Mouse (Mus musculus) lung, adult 2 months (tissue): ENCODE measurements around the gene Tmem229b. TPM values are rescaled to one million over a fixed set of nuclear protein-coding genes. Genes with fewer than 3 reads are reported as not detected.
"Not testable (repeated sequence)": the region's sequence is repeated elsewhere in the genome, so short reads cannot be mapped to it uniquely, and the experiment has no call there.

ENCODE experiments used
- DNase-seq: peaks from one replicate; pipeline ENCODE4 v3.0.0; 2022
- H3K4me1 ChIP-seq: fragments of 200-500 bp; 2 replicates; pipeline ENCODE4 v1.6.1; 2011; ENCODE audit warnings: low read length; ENCODE audit not compliant: control insufficient read depth, insufficient read depth
- H3K4me3 ChIP-seq: fragments of 200-500 bp; replicated peaks from 2 replicates; pipeline ENCODE3; 2011; ENCODE audit warnings: low read depth, mild to moderate bottlenecking, control low read depth, low read length; ENCODE audit errors: extremely low read depth
- CTCF ChIP-seq: fragments of 200-500 bp; IDR thresholded peaks from 2 replicates; pipeline ENCODE4 v1.5.1; 2011; ENCODE audit warnings: mild to moderate bottlenecking, low read length, control low read depth; ENCODE audit not compliant: insufficient read depth
- POLR2A ChIP-seq: fragments of 200-500 bp; IDR thresholded peaks from 2 replicates; pipeline ENCODE4 v1.6.1; 2011; ENCODE audit warnings: low read depth, mild to moderate bottlenecking, control low read depth, low read length, borderline replicate concordance; ENCODE audit errors: extremely low read depth
- WGBS: fragments of 180-500 bp; shearing (Covaris S2); methylation state at CpG from one replicate; pipeline ENCODE4 v1.1.7; 2018; 5-methylcytosine and 5-hydroxymethylcytosine counted together
- polyA plus RNA-seq: library from polyadenylated mRNA; depleted of rRNA; stranded (reverse); fragments of >200 nt; gene quantifications from 2 replicates; pipeline ENCODE4 v1.2.3, GENCODE M21; 2012

The Tmem229b gene
- polyA plus RNA-seq, 1 experiment, result 18.6 TPM

GRCm38 (mm10) chr12:78939393-78940037, 67.9 kb downstream of the Tmem229b start:
- no peak for DNase-seq
- WGBS, result 54% methylated on average over 7 of the region's 7 CpGs
- Histone ChIP-seq H3K4me3 (no peak overlapping the region), H3K4me1 (no peaks in the 10 kb centered on the region)
- no peak for TF ChIP-seq CTCF

- Histone ChIP-seq H3K4me3 (no peak overlapping the region), H3K4me1 (no peaks in the 10 kb centered on the region)
- DNase-seq, result no peak
- TF ChIP-seq POLR2A, result no peak
- no peak for TF ChIP-seq CTCF
- 57% methylated on average over 4 of the region's 4 CpGs for WGBS
Observed at GRCm38 (mm10) chr12:78936494-78936893, 70.9 kb downstream of the Tmem229b start.

DNA sequence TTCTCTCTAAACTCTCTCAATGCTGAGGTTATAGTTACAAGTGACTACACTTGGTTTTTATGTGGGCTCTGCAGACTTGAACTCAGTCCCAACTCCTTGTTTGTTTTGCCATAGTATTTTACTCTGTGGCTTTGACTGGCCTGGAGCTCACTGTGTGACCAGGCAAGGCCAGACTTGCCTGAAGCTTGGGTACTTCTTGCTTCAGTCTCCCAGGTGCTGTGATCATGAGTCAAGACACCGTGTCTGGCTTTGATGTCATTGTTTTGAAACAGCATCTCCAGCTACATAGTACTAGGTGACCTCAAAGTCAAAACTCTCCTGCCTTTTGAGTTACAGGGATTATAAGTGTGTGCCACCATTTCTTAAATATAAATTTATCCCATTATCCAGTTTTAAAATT, 77.5 kb downstream of the Tmem229b start:
- WGBS, result 59% methylated on average over 1 of the region's 1 CpGs
- Histone ChIP-seq H3K4me3 (no peak overlapping the region), H3K4me1 (no peaks in the 10 kb centered on the region)
- DNase-seq, result no peak
- TF ChIP-seq POLR2A (no peak), CTCF (no peak)

DNA sequence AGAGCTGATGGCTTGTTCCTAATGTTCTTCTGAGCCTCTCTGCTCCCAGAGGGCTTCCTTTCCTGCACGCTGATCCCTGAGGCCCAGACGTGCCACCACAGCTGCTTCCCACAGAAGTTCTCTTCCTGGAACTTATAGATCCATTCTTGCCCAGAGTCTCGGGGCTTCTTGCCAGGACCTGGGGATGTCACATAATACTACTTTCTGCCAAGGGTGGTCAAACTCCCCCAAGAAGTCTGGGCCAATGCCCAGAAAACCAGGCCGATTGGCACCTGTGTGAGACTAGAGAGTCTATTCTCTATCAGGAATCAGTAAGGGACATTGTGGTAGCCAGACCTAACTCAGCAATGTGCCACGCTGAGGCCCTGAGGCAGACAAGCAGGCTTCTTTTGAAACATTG, 80.1 kb downstream of the Tmem229b start:
- Histone ChIP-seq H3K4me1 (no peaks in the 10 kb centered on the region), H3K4me3 (no peak overlapping the region)
- 57% methylated on average over 5 of the region's 5 CpGs for WGBS
- TF ChIP-seq POLR2A (no peak), CTCF (no peak)
- no peak for DNase-seq

DNA sequence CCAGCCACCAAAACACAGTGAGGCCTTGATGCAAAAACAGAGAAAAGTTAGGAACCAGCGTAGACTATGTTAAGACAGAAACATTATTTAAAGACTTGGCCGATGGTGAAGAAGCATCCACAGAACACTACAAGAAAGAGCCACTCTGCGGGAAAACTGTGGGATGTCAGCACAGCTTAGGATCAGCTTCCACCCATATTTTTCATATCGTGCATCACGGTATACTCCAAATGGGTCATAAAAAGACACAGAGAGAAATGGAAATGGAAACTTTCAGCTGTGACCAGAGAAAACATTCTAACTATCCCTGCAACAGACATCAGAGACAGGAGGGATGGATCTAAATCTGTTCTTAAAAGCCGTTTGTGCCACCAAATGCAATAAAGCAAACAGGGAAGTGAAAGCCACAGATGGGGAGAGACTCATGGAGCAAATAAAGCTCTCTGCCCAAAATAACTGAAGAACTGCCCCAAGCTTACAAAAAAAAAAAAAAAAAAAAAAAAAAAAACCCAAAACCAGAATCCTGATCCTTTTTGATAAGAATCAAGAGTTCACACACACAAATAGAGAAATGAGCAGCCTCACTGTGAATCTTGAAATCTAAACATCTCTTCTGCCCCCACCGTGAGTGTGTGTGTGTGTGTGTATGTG, 83.8 kb downstream of the Tmem229b start:
- WGBS, result 79% methylated on average over 7 of the region's 7 CpGs
- TF ChIP-seq CTCF (no peak), POLR2A (no peak)
- Histone ChIP-seq H3K4me3 (no peak overlapping the region), H3K4me1 (no peaks in the 10 kb centered on the region; the same call in 1 of the 2 replicates)
- DNase-seq, result no peak

DNA sequence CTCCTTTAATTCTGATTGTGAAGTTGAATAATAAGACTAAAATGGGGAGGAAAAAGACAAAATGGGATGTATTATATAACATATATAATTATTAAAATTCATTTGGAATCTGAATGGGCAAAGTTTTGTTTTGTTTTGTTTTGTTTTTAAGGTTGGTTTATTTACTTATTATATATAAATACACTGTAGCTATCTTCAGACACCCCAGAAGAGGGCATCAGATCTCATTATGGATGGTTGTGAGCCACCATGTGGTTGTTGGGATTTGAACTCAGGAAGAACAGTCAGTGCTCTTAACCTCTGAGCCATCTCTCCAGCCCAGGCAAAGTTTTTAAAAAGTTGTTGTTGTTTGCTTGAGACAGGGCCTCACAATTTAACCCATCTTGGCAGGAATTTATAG, 84.5 kb downstream of the Tmem229b start:
- H3K4me1 ChIP-seq, DNase-seq, H3K4me3 ChIP-seq: not testable (repeated sequence)

DNA sequence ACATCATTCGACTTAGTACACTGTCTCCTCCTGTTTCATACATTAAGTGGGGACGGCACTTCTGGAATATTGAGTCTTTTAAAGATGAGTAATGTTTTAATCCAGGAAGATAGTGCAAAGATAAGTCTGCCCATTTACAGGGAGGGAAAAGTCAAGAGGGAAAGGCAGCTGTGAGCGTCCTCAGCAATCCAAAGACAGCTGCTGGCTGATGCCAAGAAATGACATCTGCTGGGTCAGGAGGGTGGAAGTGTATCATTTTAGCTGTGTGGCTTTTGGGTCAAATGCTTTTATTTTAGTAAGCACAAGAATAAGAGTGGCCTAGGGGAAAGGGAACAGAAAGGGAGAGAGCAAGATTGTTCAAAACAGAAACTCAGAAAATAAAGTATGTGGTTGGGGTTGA, 85.4 kb downstream of the Tmem229b start:
- 61% methylated on average over 3 of the region's 3 CpGs for WGBS
- Histone ChIP-seq H3K4me3 (no peak overlapping the region), H3K4me1 (peaks cover 3% of the 10 kb centered on the region; the same call in 1 of the 2 replicates)
- DNase-seq, result no peak
- TF ChIP-seq CTCF (no peak), POLR2A (no peak)

DNA sequence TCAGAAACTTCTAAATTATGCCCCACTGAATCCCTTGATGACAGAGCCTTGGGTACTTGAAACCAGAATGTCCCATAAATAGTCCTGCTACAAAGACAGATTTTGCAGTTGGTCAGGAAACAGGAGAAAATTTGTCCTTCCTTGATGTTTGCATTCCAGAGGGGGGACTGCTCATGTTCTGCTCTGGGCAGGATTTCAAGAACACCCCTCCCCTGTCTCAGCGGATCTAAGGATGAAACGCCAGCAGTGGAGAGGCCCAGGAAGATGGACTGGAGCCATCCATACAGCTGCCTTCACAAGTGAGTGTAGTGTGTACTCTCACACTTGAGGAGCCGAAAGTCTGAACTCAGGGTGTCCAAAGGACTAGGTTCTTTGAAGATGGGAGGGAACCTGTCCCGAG, 86.0 kb downstream of the Tmem229b start:
- no peak for DNase-seq
- TF ChIP-seq CTCF (no peak), POLR2A (no peak)
- Histone ChIP-seq H3K4me3 (no peak overlapping the region), H3K4me1 (peaks cover 3% of the 10 kb centered on the region; the same call in 1 of the 2 replicates)
- WGBS, result 40% methylated on average over 4 of the region's 4 CpGs

DNA sequence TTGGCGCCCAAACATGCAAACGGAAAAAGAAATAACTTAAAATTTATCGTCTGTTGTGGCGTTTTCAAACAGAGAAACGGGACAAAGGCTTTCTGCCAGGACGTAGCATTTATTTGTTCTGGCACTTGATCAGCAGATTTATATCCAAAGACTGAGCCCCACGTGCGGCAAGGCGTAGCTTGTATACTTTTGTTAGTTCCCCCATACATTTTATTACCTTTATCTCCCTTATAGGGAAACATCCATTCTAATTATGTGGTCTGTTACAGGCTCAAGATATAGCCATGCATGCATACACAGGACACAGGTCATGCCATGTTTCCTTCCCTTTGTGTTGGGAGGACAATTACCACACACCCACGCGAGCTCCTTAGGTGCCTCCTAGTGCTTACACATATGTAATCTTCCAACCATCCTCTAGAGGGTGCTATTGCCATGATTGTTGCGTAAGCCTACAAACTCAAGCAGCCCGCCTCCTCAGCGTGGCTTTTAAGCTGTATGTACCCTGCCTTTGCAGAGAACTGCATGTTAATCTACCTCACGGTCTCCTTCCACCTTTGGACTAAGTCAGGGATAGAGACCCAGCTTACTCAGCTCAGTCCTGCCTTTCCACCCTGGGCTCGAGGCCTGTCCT, 88.2 kb downstream of the Tmem229b start:
- WGBS, result 16% methylated on average over 16 of the region's 16 CpGs
- peak; percentile 34 for DNase-seq

More for the DNA sequence above, 88.2 kb downstream of the Tmem229b start:
- no peak for TF ChIP-seq POLR2A
- TF ChIP-seq CTCF, result peak; percentile 61
- H3K4me3 ChIP-seq, result no peak overlapping the region
- peaks cover 3% of the 10 kb centered on the region; the same call in 1 of the 2 replicates for H3K4me1 ChIP-seq
